Mouse (Mus musculus): ENCODE results near the gene Rdh12. TPM values are rescaled to one million over a fixed set of nuclear protein-coding genes. Genes with fewer than 3 reads are reported as not detected.

The Rdh12 gene
- total and polyA plus RNA-seq, 3 experiments, result 6.3 to 11.0 (median 6.5) TPM

GRCm38 (mm10) chr12:79217511-79217910 is 8.8 kb downstream of the Rdh12 start:
- Histone ChIP-seq H3K9ac (ENCODE audit: insufficient read depth, low read depth) (no peak overlapping the region), H3K9me3 (replicated peaks; ENCODE audit: low read length) (no peaks in the 10 kb centered on the region), H3K27me3 (replicated peaks) (no peaks in the 10 kb centered on the region), H3K4me3 (replicated peaks in 1 of 3; ENCODE audit: low read depth in 2 of 3, low read length in 2 of 3, poor library complexity in 1 of 3) (no peak overlapping the region), H3K4me2 (ENCODE audit: insufficient read depth, low read depth, poor library complexity, severe bottlenecking) (no peak overlapping the region), H3K79me2 (replicated peaks; ENCODE audit: control insufficient read depth, extremely low read depth, insufficient read depth, poor library complexity, severe bottlenecking) (no peaks in the 10 kb centered on the region), H3K36me3 (replicated peaks in 1 of 2; ENCODE audit: control insufficient read depth in 1 of 2, insufficient read depth in 1 of 2, low read length in 1 of 2) (peaks cover 5 to 64% of the 10 kb centered on the region in 2 experiments), H3K4me1 (ENCODE audit: control insufficient read depth in 1 of 2, insufficient read depth in 2 of 2) (peaks cover 2 to 17% of the 10 kb centered on the region in 2 experiments; a peak in 2 of 4 replicates), H3K27ac (ENCODE audit: insufficient read depth, low read depth) (no peak overlapping the region)
- no peak for TF ChIP-seq UBTF (IDR thresholded peaks at IDR 0.05; ENCODE audit: low read depth, low read length)
- TF ChIP-seq IRF4 (IDR thresholded peaks at IDR 0.05; ENCODE audit: low read depth, low read length), result no peak
- no peak for TF ChIP-seq MEF2A (IDR thresholded peaks at IDR 0.05; ENCODE audit: borderline replicate concordance, low read depth, low read length)
- TF ChIP-seq KAT2A (IDR thresholded peaks at IDR 0.05; ENCODE audit: insufficient replicate concordance, low read length), result no peak
- no peak for TF ChIP-seq EP300 (IDR thresholded peaks at IDR 0.05; ENCODE audit: low read length)
- TF ChIP-seq POLR2A (IDR thresholded peaks at IDR 0.05; ENCODE audit: low read depth, low read length), result no peak
- TF ChIP-seq NELFE (IDR thresholded peaks at IDR 0.05; ENCODE audit: low read depth, low read length), result no peak
- no peak for TF ChIP-seq TBP (conservative IDR thresholded peaks at IDR 0.05; ENCODE audit: low read depth, low read length)
- TF ChIP-seq ZNF384 (IDR thresholded peaks at IDR 0.05; ENCODE audit: low read depth, low read length), result no peak
- no peak for TF ChIP-seq NRF1 (IDR thresholded peaks at IDR 0.05; ENCODE audit: low read depth, low read length)
- no peak for TF ChIP-seq USF2 (conservative IDR thresholded peaks at IDR 0.05; ENCODE audit: low read depth, low read length)
- in situ Hi-C loops (cut with MboI; ENCODE audit: low pct_ligation_motif_present, low pct_unique_long_range_greater_than_20kb, low sequenced_read_pairs) (no loop called here), dilution Hi-C loops (cut with MboI; ENCODE audit: extremely low pct_ligation_motif_present, extremely low pct_unique_long_range_greater_than_20kb, low sequenced_read_pairs) (no loop called here)
- no peak for DNase-seq (ENCODE audit: extremely low read depth)

GRCm38 (mm10) chr12:79235485-79236080 is 26.9 kb downstream of the Rdh12 start:
- TF ChIP-seq RAD21 (IDR thresholded peaks at IDR 0.05; ENCODE audit: low read depth, low read length) (no peak), GABPA (IDR thresholded peaks at IDR 0.05; ENCODE audit: insufficient replicate concordance, low read depth, low read length) (no peak), MYC (IDR thresholded peaks at IDR 0.05; ENCODE audit: low read depth, low read length) (no peak), ZKSCAN1 (IDR thresholded peaks at IDR 0.05; ENCODE audit: borderline replicate concordance, low read depth, low read length) (no peak), NRF1 (IDR thresholded peaks at IDR 0.05; ENCODE audit: low read depth, low read length) (no peak), MEF2A (IDR thresholded peaks at IDR 0.05; ENCODE audit: borderline replicate concordance, low read depth, low read length) (no peak), USF1 (IDR thresholded peaks at IDR 0.05; ENCODE audit: low read depth, low read length) (no peak), SIN3A (IDR thresholded peaks at IDR 0.05; ENCODE audit: low read length) (no peak), E2F4 (IDR thresholded peaks at IDR 0.05; ENCODE audit: insufficient replicate concordance, low read depth, low read length) (no peak), ZMIZ1 (IDR thresholded peaks at IDR 0.05; ENCODE audit: low read depth, low read length) (no peak)
- no peaks in the 10 kb centered on the region for H3K4me1 ChIP-seq (ENCODE audit: control insufficient read depth in 1 of 2, insufficient read depth in 2 of 2)
- H3K79me2 ChIP-seq (replicated peaks; ENCODE audit: control insufficient read depth, extremely low read depth, insufficient read depth, poor library complexity, severe bottlenecking), result no peaks in the 10 kb centered on the region
- no peak overlapping the region for H3K27ac ChIP-seq (ENCODE audit: insufficient read depth, low read depth)
- H3K4me2 ChIP-seq (ENCODE audit: insufficient read depth, low read depth, poor library complexity, severe bottlenecking), result no peak overlapping the region
- dilution Hi-C loops (cut with MboI; ENCODE audit: extremely low pct_ligation_motif_present, extremely low pct_unique_long_range_greater_than_20kb, low sequenced_read_pairs), result no loop called here
- DNase-seq (ENCODE audit: extremely low read depth), result no peak
- in situ Hi-C loops (cut with MboI; ENCODE audit: low pct_ligation_motif_present, low pct_unique_long_range_greater_than_20kb, low sequenced_read_pairs), result no loop called here
- H3K36me3 ChIP-seq (replicated peaks in 1 of 2; ENCODE audit: control insufficient read depth in 1 of 2, insufficient read depth in 1 of 2, low read length in 1 of 2), result peaks cover 66 to 84% of the 10 kb centered on the region in 2 experiments
- no peak overlapping the region for H3K4me3 ChIP-seq (replicated peaks in 1 of 3; ENCODE audit: low read depth in 2 of 3, low read length in 2 of 3, poor library complexity in 1 of 3)
- no peak overlapping the region for H3K9ac ChIP-seq (ENCODE audit: insufficient read depth, low read depth)
- H3K9me3 ChIP-seq (replicated peaks; ENCODE audit: low read length), result no peaks in the 10 kb centered on the region
- H3K27me3 ChIP-seq (replicated peaks), result no peaks in the 10 kb centered on the region
